Mouse (Mus musculus): Measurements from ENCODE around the gene Gm20888. TPM values are rescaled to one million over a fixed set of nuclear protein-coding genes. Genes with fewer than 3 reads are reported as not detected.
"Not testable (repeated sequence)": the region's sequence is repeated elsewhere in the genome, so short reads cannot be mapped to it uniquely, and the experiment has no call there.

Gene Gm20888
- polyA plus RNA-seq (2016; fragmentation: Nextera tagmentation; extraction: Ambion mirVana): not detected in 2 replicates

GRCm38 (mm10) chrY:70441582-70441981, at the start of gene Gm20888:
Gene Gm20888 (plus strand): TSS chrY:70441882.
- WGBS: no CpG with 5 or more reads among the region's 6 CpGs
- not testable (repeated sequence) for DNase-seq (ENCODE audit: low spot score); H3K4me1 ChIP-seq; H3K9me3 ChIP-seq; H3K27ac ChIP-seq; H3K27me3 ChIP-seq (ENCODE audit: insufficient read depth, poor library complexity, severe bottlenecking); H3K36me3 ChIP-seq; H3K4me3 ChIP-seq

Other genes with a start within 250 kb of the Gm20888 start
- not detected in 2 replicates for gene Gm21118, start 168.2 kb upstream of the Gm20888 start, polyA plus RNA-seq (2016; fragmentation: Nextera tagmentation; extraction: Ambion mirVana)
- gene Gm29423, start 138.6 kb upstream of the Gm20888 start, polyA plus RNA-seq (2016; fragmentation: Nextera tagmentation; extraction: Ambion mirVana): not detected in 2 replicates
- not detected in 2 replicates for gene Gm29644, start 138.5 kb upstream of the Gm20888 start, polyA plus RNA-seq (2016; fragmentation: Nextera tagmentation; extraction: Ambion mirVana)